Mouse (Mus musculus): ENCODE measurements around the gene Inpp5k.

DNA sequence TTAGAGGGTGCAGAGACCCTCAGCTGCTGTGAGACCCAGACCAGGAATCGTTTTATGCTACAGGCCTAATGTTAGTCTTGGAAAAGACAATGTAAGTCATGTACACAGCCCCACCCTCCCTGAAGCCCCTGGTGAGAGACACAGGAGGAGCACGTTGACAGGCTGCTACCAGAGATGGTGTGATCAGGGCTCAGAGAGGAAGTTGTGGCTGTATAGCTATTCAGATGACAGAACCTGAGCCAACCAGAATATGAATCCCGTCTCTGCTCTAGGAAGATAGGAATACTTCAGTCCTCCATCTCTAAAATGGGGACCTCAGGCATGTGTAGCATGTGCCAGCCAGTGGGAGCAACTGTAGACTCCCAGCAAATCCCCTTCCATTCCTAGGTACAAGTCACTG is 37.8 kb downstream of the Inpp5k start:
- TF ChIP-seq POLR2A (IDR thresholded peaks at IDR 0.05; ENCODE audit: insufficient read length, low read depth) (no peak), POLR2AphosphoS2 (IDR thresholded peaks at IDR 0.05; ENCODE audit: insufficient read length, low read depth) (no peak), TCF12 (IDR thresholded peaks at IDR 0.05; ENCODE audit: insufficient read depth, poor library complexity, severe bottlenecking) (no peak)
